Mouse (Mus musculus) testis, adult 2 months (tissue): ENCODE results near the gene Slc38a7.

ENCODE experiments used
- CTCF ChIP-seq: fragments of 200-500 bp; IDR thresholded peaks from 2 replicates; pipeline ENCODE4 v1.5.1; 2012; ENCODE audit warnings: low read depth, mild to moderate bottlenecking, inconsistent platforms, low read length, moderate library complexity; ENCODE audit not compliant: control insufficient read depth, insufficient read depth, insufficient replicate concordance
- POLR2A ChIP-seq: fragments of 200-500 bp; IDR thresholded peaks from 2 replicates; pipeline ENCODE4 v1.6.1; 2012; ENCODE audit warnings: low read depth, mild to moderate bottlenecking, inconsistent platforms, low read length, moderate library complexity; ENCODE audit not compliant: control insufficient read depth

- no peak for TF ChIP-seq CTCF
- no peak for TF ChIP-seq POLR2A
Observed at GRCm38 (mm10) chr8:95810184-95810591, 43.2 kb downstream of the Slc38a7 start.
